Mouse (Mus musculus) spleen, embryonic (tissue): ENCODE results near the gene Zmiz1.

Source experiments
- CTCF ChIA-PET: fragments of 350-600 bp; sonication (Branson Sonifier 250); formaldehyde crosslinking; loops from one replicate; lab custom pipeline; 2022; lab: Charles Lee

Gene Zmiz1

DNA sequence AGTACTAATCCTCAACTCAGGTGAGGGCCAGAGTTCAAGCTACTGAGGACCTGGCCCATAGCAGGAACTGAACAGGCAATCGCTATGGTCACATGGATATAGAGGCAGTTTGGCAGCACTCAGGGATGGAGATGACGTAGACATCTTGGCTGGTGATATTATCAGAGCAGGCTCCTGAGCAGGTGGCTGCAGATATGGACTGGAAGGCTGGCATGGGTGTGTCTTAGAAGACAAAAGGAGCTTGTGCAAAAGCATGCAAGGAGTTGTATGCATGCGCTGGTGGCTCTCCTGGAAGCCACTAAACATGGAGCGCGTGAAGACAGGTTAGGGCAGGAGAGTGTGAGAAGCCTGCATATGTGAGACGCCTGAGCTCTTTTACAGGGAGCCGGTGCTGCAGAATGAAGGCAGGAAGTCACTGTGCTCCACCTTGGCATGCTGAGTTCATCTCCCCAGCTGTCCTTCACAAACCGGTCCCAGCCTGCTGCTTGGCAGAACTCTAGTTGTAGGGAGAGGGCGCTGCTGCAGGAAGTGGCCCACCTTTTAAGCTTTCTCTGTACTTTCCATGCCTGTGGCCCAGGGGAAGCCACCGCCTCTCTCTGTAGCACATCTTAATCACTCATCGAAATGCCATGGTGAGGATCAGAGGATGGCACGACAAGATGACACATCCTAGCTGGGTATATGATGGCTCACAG lies 4.8 kb upstream of the Zmiz1 start:
- CTCF ChIA-PET: no interaction called here

- CTCF ChIA-PET: interaction anchor here (0.6 to 1.3 kb wide), 4 partner anchors 12 to 110 kb away, joined by 3 read pairs; no protein-coding TSS in a partner anchor
Measured at GRCm38 (mm10) chr14:25456666-25457433, 2.1 kb upstream of the Zmiz1 start.

DNA sequence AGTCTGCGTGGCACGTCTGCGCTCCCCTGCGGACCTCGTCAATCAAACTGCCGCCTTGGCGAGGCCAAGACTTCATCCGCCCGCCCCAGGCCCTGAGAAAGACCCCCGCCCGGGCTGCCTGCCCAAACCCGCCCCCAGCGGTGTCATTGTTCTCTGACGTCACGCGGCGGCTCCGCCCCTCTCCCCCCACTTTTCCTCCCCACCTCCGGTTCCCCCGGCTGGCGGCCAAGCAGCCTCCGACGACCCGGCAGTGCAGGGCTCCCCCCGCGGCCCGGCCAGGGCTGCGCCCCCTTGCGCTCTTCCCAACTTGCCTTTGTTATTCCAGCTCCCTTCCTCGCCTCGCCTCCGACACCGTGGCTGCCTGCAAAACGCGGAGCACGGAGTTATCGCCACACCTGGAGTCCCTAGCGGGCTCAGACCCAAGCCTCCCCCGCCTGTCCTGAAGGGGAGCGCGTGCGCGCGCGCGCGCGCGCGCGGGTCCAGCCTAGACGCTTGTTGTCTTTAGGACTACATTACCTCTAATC lies 1.5 kb upstream of the Zmiz1 start:
- CTCF ChIA-PET: interaction anchor here (0.6 to 1.3 kb wide), 4 partner anchors 11 to 110 kb away, joined by 3 read pairs; no protein-coding TSS in a partner anchor

DNA sequence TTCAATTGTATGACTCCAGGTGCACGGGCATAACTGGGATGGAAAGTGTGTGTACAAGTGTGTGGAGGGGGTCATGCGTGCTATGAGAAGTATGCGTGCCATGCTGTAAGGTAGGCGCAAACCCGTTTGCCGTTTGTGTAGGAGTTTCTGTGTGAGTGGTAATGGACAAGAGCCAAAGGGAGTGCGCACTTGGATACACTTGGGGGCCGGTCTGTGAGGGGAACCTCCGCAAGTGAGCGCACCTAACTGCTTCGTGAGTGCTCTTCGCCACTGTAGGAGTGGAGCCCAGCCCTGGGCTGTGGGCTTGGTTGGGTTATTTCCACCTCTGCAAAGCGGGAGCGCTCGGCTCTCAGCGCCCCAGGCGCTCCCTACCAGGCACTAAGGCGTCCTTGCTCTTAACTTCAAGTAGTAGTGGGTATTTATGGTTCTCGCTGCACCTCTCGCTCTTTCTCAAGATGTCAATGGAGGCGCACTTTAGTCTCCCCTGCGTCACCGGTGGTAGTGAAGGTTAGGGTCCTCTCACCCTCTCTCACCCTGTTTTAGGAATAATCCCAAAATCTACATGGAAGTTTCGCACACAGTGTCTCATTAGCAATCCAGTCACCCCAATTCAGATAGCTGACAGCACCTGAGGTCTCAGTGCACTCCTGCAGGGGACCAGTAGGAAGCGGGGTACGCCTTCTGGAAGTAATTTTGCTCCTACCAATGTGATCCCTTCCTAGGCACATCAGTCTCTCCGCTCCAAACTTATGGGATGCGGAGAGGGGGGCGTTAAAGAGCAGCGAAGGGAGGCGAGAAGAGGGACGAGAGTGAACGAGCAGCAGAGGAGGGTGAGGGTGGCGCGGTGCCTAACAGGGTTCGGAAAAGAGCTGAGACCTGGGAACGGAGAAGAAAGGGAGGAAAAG lies 622 bp upstream of the Zmiz1 start:
- CTCF ChIA-PET: no interaction called here

- CTCF ChIA-PET: interaction anchor here (0.5 to 0.6 kb wide), 2 partner anchors 82 to 321 kb away, joined by 3 read pairs; no protein-coding TSS in a partner anchor
Measured at GRCm38 (mm10) chr14:25459394-25459997, 511 bp downstream of the Zmiz1 start.

GRCm38 (mm10) chr14:25459998-25460800 lies 1.2 kb downstream of the Zmiz1 start:
- CTCF ChIA-PET: interaction anchor here (0.6 kb wide), 1 partner anchor 82 kb away, joined by 3 read pairs; no protein-coding TSS in a partner anchor

DNA sequence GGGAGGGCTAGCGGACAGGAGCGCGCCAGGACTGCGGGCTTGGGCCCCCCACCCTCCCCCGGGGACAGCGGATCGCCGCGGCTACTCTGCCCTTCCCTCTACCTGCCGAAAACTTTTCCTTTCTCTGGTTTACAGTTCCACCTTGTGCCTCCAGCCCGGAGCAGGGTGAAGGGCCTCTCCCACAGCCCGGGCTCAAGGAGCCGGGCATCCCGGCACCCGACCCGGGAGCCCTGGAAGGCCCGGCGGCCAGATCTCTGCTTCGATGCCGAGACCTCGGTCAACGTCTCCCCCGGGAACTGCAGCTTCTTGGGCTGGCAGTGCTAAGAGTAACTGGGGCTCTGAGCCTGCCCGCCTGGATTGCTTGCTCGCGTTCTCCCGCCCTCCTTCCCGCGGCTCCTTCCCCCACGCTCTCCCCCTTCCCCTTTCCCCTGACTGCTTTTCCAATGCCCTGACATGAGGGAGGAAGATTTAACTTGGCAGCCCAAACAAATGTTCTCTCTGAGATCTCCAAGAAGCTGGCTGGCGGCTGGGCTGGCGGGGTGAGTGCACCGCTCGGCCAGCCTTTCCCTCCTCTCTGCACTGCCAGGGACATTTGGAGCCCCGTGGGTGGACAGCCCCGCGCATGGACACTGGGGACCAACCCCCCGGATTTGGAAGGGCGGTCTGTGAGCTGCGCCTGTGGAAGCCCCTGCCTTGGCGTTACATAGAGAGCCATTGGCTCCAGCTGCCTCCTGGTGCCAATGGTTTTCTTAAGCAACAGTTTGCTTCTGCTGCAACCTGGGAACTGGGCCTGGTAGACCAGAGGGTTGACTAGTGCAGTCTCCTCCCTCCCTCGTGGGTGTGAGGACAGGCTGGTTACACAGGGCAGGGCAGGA lies 2.1 kb downstream of the Zmiz1 start:
- CTCF ChIA-PET: interaction anchor here (0.6 to 0.7 kb wide), 2 partner anchors 16 to 18 kb away, joined by 4 to 8 read pairs; no protein-coding TSS in a partner anchor

- CTCF ChIA-PET: interaction anchor here (0.6 to 0.7 kb wide), 3 partner anchors 10 to 19 kb away, joined by 4 to 8 read pairs (median 4); no protein-coding TSS in a partner anchor
Measured at GRCm38 (mm10) chr14:25461676-25462385, 2.8 kb downstream of the Zmiz1 start.

DNA sequence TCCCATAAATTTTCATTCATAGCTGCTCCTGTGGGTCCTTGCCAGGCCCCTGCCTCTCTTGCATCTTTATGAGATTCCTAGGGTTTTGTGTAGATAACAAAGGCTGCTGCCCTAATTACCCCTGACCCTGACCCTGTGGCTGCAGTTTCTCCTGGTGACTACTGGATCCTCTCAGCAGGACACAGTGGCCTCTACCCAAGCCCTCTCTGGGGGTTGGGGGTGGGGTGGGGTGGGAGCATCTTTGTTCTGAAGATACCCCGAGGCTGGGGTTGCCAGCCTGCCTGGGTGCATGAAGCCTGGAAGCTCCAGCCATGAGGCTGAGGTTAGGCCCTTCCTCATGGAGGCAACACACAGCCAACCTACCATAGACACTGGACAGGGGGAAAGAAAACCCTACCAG lies 4.0 kb downstream of the Zmiz1 start:
- CTCF ChIA-PET: no interaction called here

GRCm38 (mm10) chr14:25463919-25464318 lies 4.9 kb downstream of the Zmiz1 start:
- CTCF ChIA-PET: no interaction called here

- CTCF ChIA-PET: interaction anchor here (0.6 kb wide), 1 partner anchor 1546 kb away, joined by 3 read pairs; no protein-coding TSS in a partner anchor
Measured at GRCm38 (mm10) chr14:25464611-25465307, 5.8 kb downstream of the Zmiz1 start.

- CTCF ChIA-PET: interaction anchor here (0.6 kb wide), 1 partner anchor 18 kb away, joined by 8 read pairs; no protein-coding TSS in a partner anchor
Measured at GRCm38 (mm10) chr14:25466361-25466760, 7.4 kb downstream of the Zmiz1 start.

- CTCF ChIA-PET: interaction anchor here (0.9 to 1.3 kb wide), 2 partner anchors 11 to 95 kb away, joined by 3 read pairs; no protein-coding TSS in a partner anchor
Measured at GRCm38 (mm10) chr14:25467911-25468668, 9.1 kb downstream of the Zmiz1 start.

DNA sequence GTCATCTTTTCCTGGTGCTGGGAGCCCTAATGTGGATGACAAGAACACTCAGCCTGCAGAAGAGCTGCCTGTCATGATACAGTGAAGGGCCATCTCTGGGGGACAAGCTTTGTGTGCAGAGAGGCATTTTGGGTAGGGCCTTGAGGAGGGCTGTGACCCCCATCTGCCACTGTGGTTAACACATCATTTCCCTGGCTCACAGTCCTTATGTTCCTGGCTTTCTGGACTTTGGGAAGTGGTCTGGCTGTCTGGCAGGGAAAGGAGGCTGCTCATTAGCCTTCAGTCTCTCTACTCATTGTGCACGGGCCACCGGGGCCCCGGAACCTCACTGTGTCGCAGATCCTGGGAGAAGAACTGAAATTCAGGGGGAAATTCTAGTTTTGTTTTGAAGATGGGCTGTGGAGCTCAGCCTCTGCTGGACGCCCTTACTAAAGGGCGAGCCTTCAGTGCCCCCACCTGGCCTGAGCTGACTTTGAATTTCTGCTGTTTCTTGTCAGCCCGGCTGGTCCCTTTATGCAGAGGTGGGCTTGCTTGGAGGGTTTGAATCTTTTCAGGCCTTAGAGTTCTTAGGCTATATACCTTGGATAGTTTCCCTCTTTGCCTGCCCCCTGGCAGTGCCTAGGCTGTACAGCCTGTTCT lies 10.0 kb downstream of the Zmiz1 start:
- CTCF ChIA-PET: interaction anchor here (0.9 to 1.3 kb wide), 3 partner anchors 12 to 231 kb away, joined by 3 read pairs; no protein-coding TSS in a partner anchor

GRCm38 (mm10) chr14:25470224-25470805 lies 11.3 kb downstream of the Zmiz1 start:
- CTCF ChIA-PET: interaction anchor here (1.0 kb wide), 1 partner anchor 97 kb away, joined by 3 read pairs; no protein-coding TSS in a partner anchor
